Mouse (Mus musculus) E14TG2a.4 (cell line): Measurements from ENCODE around the gene Dusp1.

Source experiments
- H3K27me3 ChIP-seq: 2 replicates; pipeline ENCODE4 v1.6.1; 2014; ENCODE audit warnings: low read length, control low read depth; ENCODE audit not compliant: insufficient read depth
- H3K36me3 ChIP-seq: 2 replicates; pipeline ENCODE4 v1.6.1; 2014; ENCODE audit warnings: low read length, control low read depth; ENCODE audit not compliant: insufficient read depth
- H3K4me1 ChIP-seq: replicated peaks from 2 replicates; pipeline ENCODE4 v1.6.1; 2014; ENCODE audit warnings: low read depth, low read length, control low read depth
- H3K4me3 ChIP-seq: replicated peaks from 2 replicates; pipeline ENCODE4 v1.5.1; 2014; ENCODE audit warnings: mild to moderate bottlenecking, low read length
- H3K9me3 ChIP-seq: 2 replicates; pipeline ENCODE4 v1.6.1; 2014; ENCODE audit warnings: low read length, control low read depth
- CTCF ChIP-seq: conservative IDR thresholded peaks from 2 replicates; pipeline ENCODE4 v1.5.1; 2014; ENCODE audit warnings: low read length
- NANOG ChIP-seq: IDR thresholded peaks from 2 replicates; pipeline ENCODE4 v1.6.1; 2014; ENCODE audit warnings: borderline replicate concordance, low read length, mixed read lengths
- POU5F1 ChIP-seq: IDR thresholded peaks from 2 replicates; pipeline ENCODE4 v1.6.1; 2014; ENCODE audit warnings: low read length, borderline replicate concordance

Gene Dusp1

GRCm38 (mm10) chr17:26487917-26488316 lies 74.0 kb downstream of the Dusp1 start:
- Histone ChIP-seq H3K4me3 (no peak overlapping the region), H3K9me3 (peaks cover 21% of the 10 kb centered on the region), H3K36me3 (no peaks in the 10 kb centered on the region), H3K27me3 (no peaks in the 10 kb centered on the region), H3K4me1 (peaks cover 40% of the 10 kb centered on the region)
- TF ChIP-seq NANOG (no peak), CTCF (no peak), POU5F1 (no peak)

- no peak overlapping the region for H3K4me3 ChIP-seq
- H3K9me3 ChIP-seq = peaks cover 14% of the 10 kb centered on the region
- H3K36me3 ChIP-seq = no peaks in the 10 kb centered on the region
- peaks cover 2% of the 10 kb centered on the region; the same call in 1 of the 2 replicates for H3K27me3 ChIP-seq
- TF ChIP-seq CTCF = no peak
- no peak for TF ChIP-seq NANOG
- no peak for TF ChIP-seq POU5F1
- peaks cover 42% of the 10 kb centered on the region for H3K4me1 ChIP-seq
These were observed 74.7 kb downstream of the Dusp1 start for GRCm38 (mm10) chr17:26487266-26487665.

- Histone ChIP-seq H3K4me3 (no peak overlapping the region), H3K4me1 (peaks cover 43% of the 10 kb centered on the region), H3K9me3 (no peaks in the 10 kb centered on the region), H3K36me3 (no peaks in the 10 kb centered on the region), H3K27me3 (peaks cover 3% of the 10 kb centered on the region; the same call in 1 of the 2 replicates)
- TF ChIP-seq POU5F1 = no peak
These were observed 77.1 kb downstream of the Dusp1 start for GRCm38 (mm10) chr17:26484626-26485421.

- TF ChIP-seq POU5F1 = no peak
- TF ChIP-seq CTCF = no peak
- no peak for TF ChIP-seq NANOG
- Histone ChIP-seq H3K27me3 (peaks cover 3% of the 10 kb centered on the region; the same call in 1 of the 2 replicates), H3K4me3 (no peak overlapping the region), H3K9me3 (no peaks in the 10 kb centered on the region), H3K4me1 (peaks cover 27% of the 10 kb centered on the region), H3K36me3 (no peaks in the 10 kb centered on the region)
These were observed 81.0 kb downstream of the Dusp1 start for GRCm38 (mm10) chr17:26480956-26481355.

GRCm38 (mm10) chr17:26479619-26480018 lies 82.3 kb downstream of the Dusp1 start:
- peaks cover 27% of the 10 kb centered on the region for H3K4me1 ChIP-seq
- H3K36me3 ChIP-seq = no peaks in the 10 kb centered on the region
- TF ChIP-seq CTCF (no peak), NANOG (no peak), POU5F1 (no peak)
- peaks cover 3% of the 10 kb centered on the region; the same call in 1 of the 2 replicates for H3K27me3 ChIP-seq
- H3K9me3 ChIP-seq = no peaks in the 10 kb centered on the region
- no peak overlapping the region for H3K4me3 ChIP-seq

GRCm38 (mm10) chr17:26478672-26479071 lies 83.3 kb downstream of the Dusp1 start:
- Histone ChIP-seq H3K4me3 (no peak overlapping the region), H3K4me1 (peaks cover 27% of the 10 kb centered on the region), H3K9me3 (no peaks in the 10 kb centered on the region), H3K27me3 (peaks cover 5% of the 10 kb centered on the region; the same call in 1 of the 2 replicates), H3K36me3 (no peaks in the 10 kb centered on the region)
- TF ChIP-seq NANOG (no peak), CTCF (no peak), POU5F1 (no peak)

- H3K9me3 ChIP-seq = no peaks in the 10 kb centered on the region
- H3K4me3 ChIP-seq = no peak overlapping the region
- H3K27me3 ChIP-seq = 0 out of 2 replicates have a peak, but pooled peaks cover 3% of the 10 kb centered on the region
- peaks cover 21% of the 10 kb centered on the region for H3K4me1 ChIP-seq
- TF ChIP-seq NANOG = no peak
- TF ChIP-seq POU5F1 = no peak
- no peak for TF ChIP-seq CTCF
- no peaks in the 10 kb centered on the region for H3K36me3 ChIP-seq
These were observed 85.1 kb downstream of the Dusp1 start for GRCm38 (mm10) chr17:26476871-26477270.

- TF ChIP-seq NANOG (no peak), POU5F1 (no peak), CTCF (no peak)
- peaks cover 10% of the 10 kb centered on the region; the same call in 1 of the 2 replicates for H3K27me3 ChIP-seq
- H3K36me3 ChIP-seq = no peaks in the 10 kb centered on the region
- H3K4me3 ChIP-seq = no peak overlapping the region
- no peaks in the 10 kb centered on the region for H3K9me3 ChIP-seq
- H3K4me1 ChIP-seq = peaks cover 35% of the 10 kb centered on the region
These were observed 93.6 kb downstream of the Dusp1 start for GRCm38 (mm10) chr17:26468102-26468894.

GRCm38 (mm10) chr17:26467619-26468018 lies 94.3 kb downstream of the Dusp1 start:
- no peak for TF ChIP-seq POU5F1
- TF ChIP-seq NANOG = no peak
- no peak for TF ChIP-seq CTCF
- Histone ChIP-seq H3K36me3 (no peaks in the 10 kb centered on the region), H3K4me1 (peaks cover 42% of the 10 kb centered on the region), H3K27me3 (peaks cover 10% of the 10 kb centered on the region; the same call in 1 of the 2 replicates), H3K4me3 (no peak overlapping the region), H3K9me3 (no peaks in the 10 kb centered on the region)
